Mouse (Mus musculus) cerebellum, adult 2 months (tissue): Measurements from ENCODE around the gene Gm525. TPM values are rescaled to one million over a fixed set of nuclear protein-coding genes. Genes with fewer than 3 reads are reported as not detected.
"Not testable (repeated sequence)": the region's sequence is repeated elsewhere in the genome, so short reads cannot be mapped to it uniquely, and the experiment has no call there.

ENCODE experiments used
- DNase-seq, 2 experiments: peaks; one replicate each; pipeline ENCODE4 v3.0.0; 2021
- H3K27ac ChIP-seq: fragments of 200-500 bp; 2 replicates; pipeline ENCODE4 v1.5.1; 2012; ENCODE audit warnings: low read length, control low read depth, inconsistent platforms; ENCODE audit not compliant: insufficient read depth
- H3K27me3 ChIP-seq: fragments of 200-500 bp; 2 replicates; pipeline ENCODE4 v1.6.1; 2012; ENCODE audit warnings: inconsistent platforms, mild to moderate bottlenecking, low read length, moderate library complexity; ENCODE audit not compliant: control insufficient read depth, insufficient read depth
- H3K4me1 ChIP-seq: fragments of 200-500 bp; 2 replicates; pipeline ENCODE4 v1.6.1; 2011; ENCODE audit warnings: low read length; ENCODE audit not compliant: control insufficient read depth, insufficient read depth
- H3K4me3 ChIP-seq: fragments of 200-500 bp; replicated peaks from 2 replicates; pipeline ENCODE3; 2011; ENCODE audit warnings: mild to moderate bottlenecking, low read depth, low read length, control low read depth; ENCODE audit not compliant: insufficient read depth
- CTCF ChIP-seq: fragments of 200-500 bp; IDR thresholded peaks from 2 replicates; pipeline ENCODE4 v1.5.1; 2011; ENCODE audit warnings: low read depth, mild to moderate bottlenecking, control low read depth, low read length, moderate library complexity, borderline replicate concordance; ENCODE audit not compliant: insufficient read depth
- POLR2A ChIP-seq: fragments of 200-500 bp; IDR thresholded peaks from 2 replicates; pipeline ENCODE4 v1.6.1; 2011; ENCODE audit warnings: low read length, control low read depth, borderline replicate concordance; ENCODE audit not compliant: insufficient read depth
- WGBS: fragments of 180-500 bp; shearing (Covaris S2); methylation state at CpG from one replicate; pipeline ENCODE4 v1.1.7; 2018; 5-methylcytosine and 5-hydroxymethylcytosine counted together
- polyA plus RNA-seq: library from polyadenylated mRNA; depleted of rRNA; stranded (reverse); fragments of >200 nt; gene quantifications from 2 replicates; pipeline ENCODE4 v1.2.3, GENCODE M21; 2012

Gene Gm525
- polyA plus RNA-seq, 1 experiment: 0.65 TPM

GRCm38 (mm10) chr11:89092714-89093113 lies 19.1 kb downstream of the Gm525 start:
- 14% methylated on average over 9 of the region's 9 CpGs for WGBS
- Histone ChIP-seq H3K27ac (no peak overlapping the region), H3K4me3 (no peak overlapping the region), H3K27me3 (no peaks in the 10 kb centered on the region), H3K4me1 (no peaks in the 10 kb centered on the region; the same call in 1 of the 2 replicates)
- DNase-seq: no peak
- TF ChIP-seq CTCF (no peak), POLR2A (no peak)

- Histone ChIP-seq H3K4me3 (no peak overlapping the region), H3K27ac (no peak overlapping the region), H3K4me1 (no peaks in the 10 kb centered on the region; the same call in 1 of the 2 replicates), H3K27me3 (no peaks in the 10 kb centered on the region)
- DNase-seq: no peak
- TF ChIP-seq POLR2A (no peak), CTCF (no peak)
- WGBS: 81% methylated on average over 3 of the region's 3 CpGs
Observed at GRCm38 (mm10) chr11:89095306-89095705, 21.7 kb downstream of the Gm525 start.

GRCm38 (mm10) chr11:89097292-89097691 lies 23.7 kb downstream of the Gm525 start:
- H3K27me3 ChIP-seq, H3K4me1 ChIP-seq, DNase-seq, H3K4me3 ChIP-seq, H3K27ac ChIP-seq: not testable (repeated sequence)
- WGBS: 79% methylated on average over 10 of the region's 10 CpGs

- no peak for TF ChIP-seq POLR2A
- no peak for TF ChIP-seq CTCF
- no peak for DNase-seq
- 85% methylated on average over 17 of the region's 17 CpGs for WGBS
- H3K4me3 ChIP-seq: no peak overlapping the region
- no peaks in the 10 kb centered on the region for H3K27me3 ChIP-seq
- H3K27ac ChIP-seq: no peak overlapping the region
- no peaks in the 10 kb centered on the region; the same call in 1 of the 2 replicates for H3K4me1 ChIP-seq
Observed at GRCm38 (mm10) chr11:89098083-89098835, 24.6 kb downstream of the Gm525 start.

GRCm38 (mm10) chr11:89098930-89099329 lies 25.3 kb downstream of the Gm525 start:
- TF ChIP-seq CTCF: no peak
- no peak overlapping the region for H3K4me3 ChIP-seq
- no peaks in the 10 kb centered on the region for H3K27me3 ChIP-seq
- WGBS: 79% methylated on average over 6 of the region's 6 CpGs
- no peak overlapping the region for H3K27ac ChIP-seq
- H3K4me1 ChIP-seq: no peaks in the 10 kb centered on the region; the same call in 1 of the 2 replicates
- no peak for DNase-seq

- Histone ChIP-seq H3K4me1 (no peaks in the 10 kb centered on the region; the same call in 1 of the 2 replicates), H3K27me3 (no peaks in the 10 kb centered on the region), H3K4me3 (peak overlapping the region; percentile 51), H3K27ac (no peak overlapping the region)
- WGBS: under 1% methylated on average over 9 of the region's 9 CpGs
- peak; percentile 82 to 88 for DNase-seq
- TF ChIP-seq CTCF (peak; percentile 95), POLR2A (no peak)
Observed at GRCm38 (mm10) chr11:89100403-89100802, 26.8 kb downstream of the Gm525 start.

- TF ChIP-seq CTCF (no peak), POLR2A (no peak)
- 8% methylated on average over 17 of the region's 17 CpGs for WGBS
- Histone ChIP-seq H3K4me1 (no peaks in the 10 kb centered on the region), H3K27ac (no peak overlapping the region), H3K4me3 (peak overlapping the region; percentile 51), H3K27me3 (no peaks in the 10 kb centered on the region)
- peak in 1 of 2 experiments; percentile 22 for DNase-seq
Observed at GRCm38 (mm10) chr11:89100826-89101321, 27.2 kb downstream of the Gm525 start.

- TF ChIP-seq CTCF (no peak), POLR2A (no peak)
- WGBS: 89% methylated on average over 14 of the region's 14 CpGs
- H3K27ac ChIP-seq: no peak overlapping the region
Observed at GRCm38 (mm10) chr11:89103166-89103565, 29.5 kb downstream of the Gm525 start.

More at GRCm38 (mm10) chr11:89103166-89103565, 29.5 kb downstream of the Gm525 start:
- no peak for DNase-seq
- no peaks in the 10 kb centered on the region for H3K27me3 ChIP-seq
- no peak overlapping the region for H3K4me3 ChIP-seq
- no peaks in the 10 kb centered on the region for H3K4me1 ChIP-seq
